Mouse (Mus musculus) layer of hippocampus, adult 2 months (tissue): Measurements from ENCODE around the gene Zfp839. TPM values are rescaled to one million over a fixed set of nuclear protein-coding genes. Genes with fewer than 3 reads are reported as not detected.
"Not testable (repeated sequence)": the region's sequence is repeated elsewhere in the genome, so short reads cannot be mapped to it uniquely, and the experiment has no call there.

ENCODE experiments used
- DNase-seq, 2 experiments: peaks; one replicate each; pipeline ENCODE4 v3.0.0; 2022; ENCODE audit warnings: low spot score in 2 of 2
- H3K27ac ChIP-seq: fragments of 200-600 bp; 2 replicates; pipeline ENCODE4 v1.8.1; 2022
- H3K4me3 ChIP-seq: fragments of 200-600 bp; 2 replicates; pipeline ENCODE4 v1.8.1; 2022; ENCODE audit warnings: mild to moderate bottlenecking
- CTCF ChIP-seq: fragments of 200-600 bp; conservative IDR thresholded peaks from 2 replicates; pipeline ENCODE4 v1.8.1; 2022; ENCODE audit warnings: antibody characterized with exemption, mild to moderate bottlenecking, moderate library complexity
- total RNA-seq, 2 experiments: library from RNA; stranded (reverse); gene quantifications; 2 replicates each; pipeline ENCODE4 v1.2.3; 2021

Gene Zfp839
- total RNA-seq, 2 experiments from 2014 or later, result 12.8 to 13.2 TPM

DNA sequence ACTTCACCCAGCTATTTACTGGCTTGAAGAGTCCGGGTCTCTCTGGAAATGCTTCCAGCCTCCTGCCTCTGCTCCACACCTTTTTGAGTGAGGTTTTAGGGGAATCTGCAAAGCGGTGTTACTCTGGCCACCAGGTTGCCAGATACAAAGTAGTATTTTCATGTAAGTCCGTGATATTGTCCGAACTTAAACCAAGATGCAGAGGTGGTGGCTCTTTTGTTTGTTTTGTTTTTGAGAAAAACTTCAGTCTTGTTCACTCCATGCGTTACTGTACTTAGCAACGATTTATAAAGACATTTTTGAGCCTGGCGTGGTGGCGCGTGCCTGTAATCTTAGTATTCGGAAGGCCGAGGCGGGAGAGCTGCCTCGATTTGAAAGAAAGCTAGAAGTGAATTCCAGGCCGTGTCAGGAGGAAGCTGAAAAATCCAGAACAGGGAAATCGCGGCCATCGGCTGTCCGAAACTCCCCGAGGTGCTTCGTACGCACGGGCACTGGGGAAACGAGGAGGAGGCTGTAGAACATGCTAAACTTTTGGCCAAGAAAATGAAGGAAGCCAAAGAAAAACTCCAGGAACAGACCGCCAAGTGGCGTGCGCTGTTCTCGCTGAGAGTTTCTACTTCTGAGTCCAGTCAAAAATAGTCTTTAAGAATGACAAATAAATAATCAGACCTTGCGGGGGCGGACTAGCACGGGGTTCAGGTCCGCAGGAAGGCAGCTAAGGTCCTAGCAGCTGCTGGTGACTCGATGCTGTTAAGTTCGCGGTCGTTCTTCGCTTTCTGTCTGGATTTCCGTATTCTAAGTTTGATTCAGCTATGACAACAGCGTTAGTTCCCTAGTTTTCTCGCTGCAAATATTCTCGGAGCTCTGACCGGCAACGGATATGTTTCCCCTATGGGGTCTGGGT, 5.6 kb upstream of the Zfp839 start:
- no peak for DNase-seq
- peak overlapping the region; percentile 70 for H3K27ac ChIP-seq
- no peak; the same call in 1 of the 2 replicates for TF ChIP-seq CTCF
- H3K4me3 ChIP-seq, result peak overlapping the region; percentile 59

DNA sequence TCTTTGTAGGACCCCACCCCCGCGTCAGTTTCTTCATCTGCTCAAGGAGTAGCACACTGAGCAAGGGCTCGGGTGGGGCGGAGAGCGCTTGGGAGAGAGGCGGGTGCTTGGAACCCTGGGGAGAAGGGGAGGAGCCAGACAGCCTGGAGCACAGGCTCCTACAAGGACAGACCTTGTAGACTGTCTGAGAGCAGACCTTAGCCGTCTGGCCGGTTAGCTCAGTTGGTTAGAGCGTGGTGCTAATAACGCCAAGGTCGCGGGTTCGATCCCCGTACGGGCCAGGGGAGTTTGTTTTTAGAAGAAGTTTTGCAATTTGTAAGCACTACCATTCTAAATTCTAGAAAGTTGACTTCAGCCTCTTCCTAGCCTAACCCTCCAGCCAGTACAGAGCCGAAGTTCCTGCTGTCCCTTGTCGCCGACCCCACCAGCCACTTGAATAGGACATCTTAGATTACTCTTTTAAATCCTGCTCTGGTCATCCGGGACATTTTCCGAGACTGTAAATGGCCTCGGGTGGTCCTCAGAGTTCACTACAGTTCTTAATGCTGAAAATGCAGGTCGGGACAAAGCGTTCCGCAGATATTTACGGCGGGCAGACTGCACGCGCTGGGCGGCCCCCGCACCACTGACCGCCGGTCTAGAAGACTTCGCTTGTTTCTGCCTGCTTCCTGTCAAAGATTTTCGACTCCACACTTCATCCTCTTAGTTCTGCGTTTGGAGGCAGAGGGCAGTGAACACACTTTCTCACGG, 4.7 kb upstream of the Zfp839 start:
- Histone ChIP-seq H3K27ac (peak overlapping the region; percentile 72), H3K4me3 (peak overlapping the region; percentile 59)
- no peak for TF ChIP-seq CTCF
- DNase-seq, result peak; percentile 79 to 81

DNA sequence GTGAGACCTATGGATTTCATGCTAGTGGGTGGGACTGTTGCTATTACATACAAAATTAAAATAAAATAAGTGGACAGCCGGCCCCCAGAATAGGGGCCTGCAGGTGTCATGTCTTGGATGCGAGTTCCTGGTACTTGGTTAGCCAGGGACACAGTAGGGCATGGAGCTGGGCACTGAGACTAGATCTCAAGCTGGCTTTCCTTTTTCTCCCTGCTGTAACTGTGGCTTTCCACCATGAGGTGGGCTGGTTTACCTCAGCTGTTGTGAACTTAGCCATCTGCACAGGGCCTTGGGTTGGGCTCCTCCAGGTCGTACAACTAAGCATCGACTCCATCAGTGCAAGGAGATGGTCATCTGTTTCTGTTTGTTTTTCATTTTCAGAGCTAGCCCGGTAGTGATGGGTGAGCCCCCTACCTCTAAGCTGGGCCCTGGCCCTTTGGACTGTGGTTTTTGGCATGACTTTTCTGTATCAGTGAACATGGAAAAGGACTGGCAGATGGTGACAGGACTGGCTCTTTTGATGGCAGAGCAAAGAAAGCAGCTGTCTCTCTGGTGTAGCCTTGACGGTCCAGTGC, 3.8 kb upstream of the Zfp839 start:
- no peak for TF ChIP-seq CTCF
- DNase-seq, result no peak

DNA sequence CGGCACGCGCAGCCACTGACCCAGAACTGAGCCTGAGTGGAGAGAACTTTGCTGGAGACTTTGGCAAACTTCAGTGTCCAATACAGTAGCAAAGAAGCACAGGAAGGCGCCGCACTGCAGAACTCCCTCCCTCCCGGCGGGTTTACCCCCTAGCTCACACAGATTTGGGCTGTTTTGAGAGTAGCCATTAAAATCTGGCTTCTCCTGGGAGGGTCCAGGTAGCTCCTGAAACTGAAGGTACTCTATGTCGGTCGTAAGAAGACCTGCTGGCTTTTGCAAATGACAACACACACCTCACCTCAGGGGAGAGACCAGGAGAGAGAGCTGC, 840 bp downstream of the Zfp839 start:
- peak overlapping the region; percentile 73 for H3K4me3 ChIP-seq
- TF ChIP-seq CTCF, result no peak
- DNase-seq, result no peak
- peak overlapping the region; percentile 95 for H3K27ac ChIP-seq

More for the DNA sequence above, 3.8 kb upstream of the Zfp839 start:
- H3K4me3 ChIP-seq, result peak overlapping the region; percentile 59
- peak overlapping the region; percentile 72; the same call in 1 of the 2 replicates for H3K27ac ChIP-seq

DNA sequence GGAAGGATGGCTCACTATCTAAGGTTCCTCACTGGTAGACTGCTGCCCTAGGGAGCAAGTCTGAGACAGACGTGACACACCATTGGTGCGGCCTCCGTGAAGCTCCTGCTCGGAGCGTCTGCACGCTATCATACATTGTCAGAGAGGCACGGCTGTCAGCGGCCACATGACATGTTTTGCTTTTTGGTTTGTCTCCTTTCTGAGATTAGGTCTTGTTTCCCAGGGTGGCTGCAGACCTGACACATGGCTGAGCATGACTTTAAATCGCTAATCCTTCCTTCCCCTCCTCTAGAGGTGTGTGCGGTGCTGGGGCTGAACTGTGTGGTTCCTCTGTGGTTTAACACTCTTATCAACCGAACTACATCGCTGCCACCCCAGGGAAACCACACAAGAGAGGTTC, 1.4 kb downstream of the Zfp839 start:
- no peak for DNase-seq
- TF ChIP-seq CTCF, result no peak
- Histone ChIP-seq H3K27ac (peak overlapping the region; percentile 95; the same call in 1 of the 2 replicates), H3K4me3 (peak overlapping the region; percentile 73)

DNA sequence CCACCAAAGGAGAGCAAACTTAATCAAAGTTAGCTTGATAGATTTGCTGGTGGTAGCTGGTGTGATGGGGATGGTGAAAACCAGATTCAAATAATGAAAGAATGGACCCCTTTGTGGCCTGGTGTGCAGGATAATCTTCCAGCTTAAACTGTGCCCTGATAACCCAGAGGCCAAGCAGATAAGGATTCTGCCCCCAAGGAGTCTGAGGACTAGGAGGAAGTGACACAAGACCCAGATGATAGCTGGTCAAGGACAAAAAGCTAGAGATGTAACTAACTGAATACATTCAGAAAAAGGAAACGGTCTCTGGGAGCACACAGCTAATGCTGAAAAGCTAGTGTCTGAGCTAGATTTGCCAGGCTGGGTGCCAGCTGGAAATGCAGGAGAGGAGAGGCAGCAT, 1.9 kb downstream of the Zfp839 start:
- Histone ChIP-seq H3K4me3 (no peak overlapping the region), H3K27ac (no peak overlapping the region)
- no peak for DNase-seq
- TF ChIP-seq CTCF, result no peak

DNA sequence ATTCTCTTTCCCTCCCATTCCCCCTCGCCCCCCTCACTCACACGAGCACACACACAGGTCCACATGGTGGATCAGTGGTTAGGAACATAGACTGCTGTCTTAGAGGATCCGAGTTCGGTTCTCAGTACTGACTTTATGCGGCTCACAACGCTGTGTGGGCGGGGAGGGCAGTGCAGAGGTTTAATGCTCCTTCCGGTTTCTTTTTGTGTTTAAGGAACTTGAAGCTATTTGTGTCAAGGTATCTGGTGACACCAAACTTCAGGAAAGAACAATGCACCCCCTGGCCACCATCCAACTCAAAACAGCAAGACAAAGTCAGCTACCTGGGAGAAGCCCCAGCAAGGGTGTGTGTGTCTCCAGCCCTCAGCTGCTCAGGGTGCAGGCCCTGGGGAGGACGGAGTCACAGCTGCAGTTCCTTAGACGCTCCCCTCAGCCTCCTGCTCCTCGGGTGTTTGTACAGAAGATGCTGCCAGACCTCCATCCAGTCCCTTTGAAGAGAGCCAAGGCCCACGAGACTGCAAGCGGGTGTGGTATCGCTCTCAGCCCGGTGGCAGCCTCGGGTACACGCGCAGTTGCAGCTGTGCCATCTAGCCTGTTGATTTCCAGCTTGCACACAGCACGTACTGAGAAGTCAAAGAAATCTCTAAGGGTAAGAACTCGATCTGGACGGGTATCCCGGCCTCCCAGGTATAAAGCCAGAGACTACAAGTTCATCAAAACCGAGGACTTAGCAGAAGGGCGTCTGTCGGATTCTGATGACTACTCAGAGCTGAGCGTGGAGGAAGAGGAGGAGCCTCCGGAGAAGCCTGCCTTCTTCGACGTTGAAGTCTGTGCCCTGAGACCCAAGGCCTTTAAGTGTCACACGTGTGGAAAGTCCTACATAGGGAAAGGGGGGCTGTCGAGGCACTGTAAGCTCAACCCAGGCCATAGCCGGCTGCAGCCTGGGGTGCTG, 5.0 kb downstream of the Zfp839 start:
- Histone ChIP-seq H3K4me3 (no peak overlapping the region), H3K27ac (no peak overlapping the region)
- DNase-seq, result no peak
- no peak for TF ChIP-seq CTCF

DNA sequence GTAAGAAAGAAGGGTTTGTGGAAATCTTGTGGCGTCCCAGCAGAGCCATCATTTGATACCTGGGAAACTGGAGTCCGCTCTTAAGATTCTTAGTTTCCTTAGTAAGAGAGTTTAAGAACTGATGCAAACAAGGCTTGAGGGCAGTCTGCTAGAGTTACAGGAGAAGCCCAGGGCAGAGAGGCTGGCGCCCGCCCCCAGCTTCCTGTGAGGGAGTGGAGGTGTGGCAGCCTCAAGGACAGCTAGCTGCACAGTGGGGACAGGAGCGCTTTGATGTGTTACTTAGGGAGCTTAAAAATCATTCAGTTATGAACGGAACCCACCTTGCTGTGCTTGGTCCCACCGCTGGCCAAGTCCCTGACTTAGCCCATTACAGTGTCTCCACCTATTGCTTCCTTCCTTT, 7.1 kb downstream of the Zfp839 start:
- no peak overlapping the region for H3K27ac ChIP-seq
- DNase-seq, result no peak
- H3K4me3 ChIP-seq, result no peak overlapping the region
- TF ChIP-seq CTCF, result no peak

DNA sequence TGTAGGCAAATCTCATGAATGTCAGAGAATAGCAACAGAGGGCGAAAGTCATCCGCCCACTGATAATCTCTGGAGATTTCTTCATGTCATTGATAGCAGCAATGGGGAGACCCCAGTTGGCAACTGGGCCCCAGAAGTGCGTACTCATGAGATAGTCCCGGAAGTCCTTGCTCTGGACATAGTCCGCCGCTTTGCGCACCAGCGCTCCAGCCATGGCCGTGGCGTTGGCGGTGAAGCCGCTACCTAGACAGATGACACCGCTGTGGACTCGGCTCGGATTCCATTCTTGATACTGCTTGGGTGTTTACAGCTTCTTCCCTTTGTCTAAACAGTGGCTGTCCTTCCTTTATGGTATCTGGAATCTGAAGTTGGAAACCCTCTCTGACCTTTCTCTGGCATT, 8.6 kb downstream of the Zfp839 start:
- DNase-seq, H3K27ac ChIP-seq, H3K4me3 ChIP-seq: not testable (repeated sequence)

DNA sequence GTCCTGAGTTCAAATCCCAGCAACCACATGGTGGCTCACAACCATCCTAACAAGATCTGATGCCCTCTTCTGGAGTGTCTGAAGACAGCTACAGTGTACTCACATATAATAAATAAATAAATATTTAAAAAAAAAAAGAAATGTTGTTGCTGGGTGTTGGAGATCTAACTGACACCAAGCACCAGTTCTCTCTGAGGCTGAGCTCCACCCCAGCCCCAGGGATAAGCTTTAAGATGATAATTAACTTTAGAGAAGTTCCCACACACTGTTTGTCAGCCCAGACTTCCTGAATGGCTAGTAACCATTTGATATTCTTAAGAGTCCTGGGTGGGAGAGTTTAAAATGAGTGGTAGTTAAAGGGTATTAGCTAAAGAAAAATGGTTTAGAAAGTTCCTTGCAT, 10.2 kb downstream of the Zfp839 start:
- no peak for DNase-seq
- Histone ChIP-seq H3K4me3 (no peak overlapping the region), H3K27ac (no peak overlapping the region)
- peak; percentile 21 for TF ChIP-seq CTCF

DNA sequence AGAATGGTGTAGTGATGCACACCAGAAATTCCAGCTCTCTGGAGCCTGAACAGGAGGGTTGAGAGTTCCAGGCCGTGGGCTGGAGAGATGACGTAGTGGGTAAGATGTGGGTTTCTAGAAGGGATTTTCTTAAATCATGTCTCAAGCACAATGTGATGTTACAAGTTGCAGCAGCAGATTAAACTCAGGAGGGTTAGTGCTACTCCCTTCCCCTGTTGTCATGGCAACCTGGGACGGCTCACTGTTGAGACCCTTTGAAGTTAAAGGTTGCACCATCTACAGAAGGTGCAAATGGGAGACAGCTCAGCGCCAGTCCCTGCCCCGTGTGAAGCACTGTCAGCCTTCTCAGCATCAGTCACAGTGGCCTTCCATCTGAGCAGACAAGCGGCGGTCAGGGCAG, 11.2 kb downstream of the Zfp839 start:
- no peak overlapping the region for H3K27ac ChIP-seq
- no peak for DNase-seq
- no peak overlapping the region for H3K4me3 ChIP-seq
- TF ChIP-seq CTCF, result no peak

DNA sequence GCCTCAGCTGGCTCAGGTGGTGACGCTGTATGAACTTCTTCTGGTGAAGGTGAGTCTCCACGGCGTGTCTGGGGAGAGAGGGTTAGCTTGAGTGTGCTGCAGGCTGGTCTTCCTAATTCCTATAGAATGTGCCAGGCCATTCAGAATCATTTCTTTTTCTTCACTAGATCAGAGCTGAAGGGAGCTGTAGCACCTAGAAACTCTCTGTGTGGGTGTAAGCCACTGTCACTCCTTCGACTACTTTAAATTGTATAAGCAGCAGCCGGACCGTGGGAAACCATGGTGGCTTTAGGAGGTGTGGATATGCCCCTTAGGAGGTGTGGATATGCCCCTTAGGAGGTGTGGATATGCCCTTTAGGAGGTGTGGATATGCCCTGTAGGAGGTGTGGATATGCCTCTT, 14.0 kb downstream of the Zfp839 start:
- Histone ChIP-seq H3K27ac (no peak overlapping the region), H3K4me3 (no peak overlapping the region)
- no peak for TF ChIP-seq CTCF
- no peak for DNase-seq
